Mouse (Mus musculus) lung, adult 2 months (tissue): Measurements from ENCODE around the gene Asb13.

ENCODE experiments used
- CTCF ChIP-seq: fragments of 200-500 bp; IDR thresholded peaks from 2 replicates; pipeline ENCODE4 v1.5.1; 2011; ENCODE audit warnings: mild to moderate bottlenecking, low read length, control low read depth; ENCODE audit not compliant: insufficient read depth
- POLR2A ChIP-seq: fragments of 200-500 bp; IDR thresholded peaks from 2 replicates; pipeline ENCODE4 v1.6.1; 2011; ENCODE audit warnings: low read depth, mild to moderate bottlenecking, control low read depth, low read length, borderline replicate concordance; ENCODE audit errors: extremely low read depth

- TF ChIP-seq CTCF (no peak), POLR2A (no peak)
Observed at GRCm38 (mm10) chr13:3679098-3679497, 45.3 kb downstream of the Asb13 start.
